Mouse (Mus musculus) intestine, embryonic 14.5 days (tissue): Measurements from ENCODE around the gene Mgat5. TPM values are rescaled to one million over a fixed set of nuclear protein-coding genes. Genes with fewer than 3 reads are reported as not detected.
A peak's percentile ranks its signal among the peaks of the same experiment; 100 is the strongest.

Source experiments
- ATAC-seq: fragments of 200-750 bp; cut with Nextera tagmentation; replicated peaks from 2 replicates; pipeline ENCODE4 v1.8.0; 2017; ENCODE audit warnings: low read depth, moderate number of reproducible peaks, moderate TSS enrichment, moderate library complexity; ENCODE audit not compliant: low FRiP score, low TSS enrichment
- DNase-seq: peaks from one replicate; pipeline ENCODE4 v3.0.0-alpha.2; 2018; ENCODE audit warnings: low spot score
- H3K27ac ChIP-seq: fragments of 300-500 bp; sonication (generic); 2 replicates; pipeline ENCODE4 v1.5.1; 2014; ENCODE audit warnings: low read depth, mild to moderate bottlenecking, control low read depth
- H3K27me3 ChIP-seq: fragments of 300-500 bp; sonication (generic); replicated peaks from 2 replicates; pipeline ENCODE4 v1.6.1; 2014; ENCODE audit warnings: low read length, control low read depth; ENCODE audit not compliant: control insufficient read depth, insufficient read depth
- H3K36me3 ChIP-seq: fragments of 300-500 bp; sonication (generic); 2 replicates; pipeline ENCODE4 v1.6.1; 2014; ENCODE audit warnings: low read length, control low read depth; ENCODE audit not compliant: control insufficient read depth, insufficient read depth
- H3K4me1 ChIP-seq: fragments of 300-500 bp; sonication (generic); replicated peaks from 2 replicates; pipeline ENCODE4 v1.6.1; 2014; ENCODE audit warnings: low read length, control low read depth, mixed read lengths; ENCODE audit not compliant: control insufficient read depth, insufficient read depth
- H3K4me2 ChIP-seq: fragments of 300-500 bp; sonication (generic); 2 replicates; pipeline ENCODE4 v1.6.1; 2014; ENCODE audit warnings: low read length
- H3K4me3 ChIP-seq: fragments of 300-500 bp; sonication (generic); 2 replicates; pipeline ENCODE4 v1.5.1; 2014; ENCODE audit warnings: low read depth, low read length, control low read depth, mixed read lengths
- H3K9ac ChIP-seq: fragments of 300-500 bp; sonication (generic); 2 replicates; pipeline ENCODE4 v1.6.1; 2014; ENCODE audit warnings: mild to moderate bottlenecking, low read length
- H3K9me3 ChIP-seq: fragments of 300-500 bp; sonication (generic); 2 replicates; pipeline ENCODE4 v1.6.1; 2016; ENCODE audit warnings: low read length, control low read depth; ENCODE audit not compliant: control insufficient read depth
- WGBS: fragments of 180-500 bp; shearing (Covaris S2); extraction: QIAGEN DNeasy Blood & Tissue Kit; methylation state at CpG from one replicate; pipeline ENCODE4 v1.1.7; 2014; 5-methylcytosine and 5-hydroxymethylcytosine counted together
- polyA plus RNA-seq: library from polyadenylated mRNA; unstranded; fragments of >200 nt; fragmentation: Nextera tagmentation; extraction: Ambion mirVana; gene quantifications from 2 replicates; pipeline ENCODE4 v1.2.1, GENCODE M21; 2014

Mgat5 gene
- polyA plus RNA-seq, 1 experiment from 2014 or later, result 7.3 TPM

GRCm38 (mm10) chr1:127467238-127467637 is 262.4 kb downstream of the Mgat5 start:
- H3K4me2 ChIP-seq, result no peak overlapping the region
- ATAC-seq, result no peak
- whole genome bisulfite sequencing, result 98% methylated on average over 5 of the region's 5 CpGs
- H3K27ac ChIP-seq, result no peak overlapping the region
- H3K4me1 ChIP-seq, result no peaks in the 10 kb centered on the region; the same call in 1 of the 2 replicates
- no peak for DNase-seq
- no peaks in the 10 kb centered on the region for H3K27me3 ChIP-seq
- no peaks in the 10 kb centered on the region for H3K9me3 ChIP-seq
- no peak overlapping the region for H3K4me3 ChIP-seq
- H3K36me3 ChIP-seq, result peaks cover 5% of the 10 kb centered on the region; the same call in 1 of the 2 replicates
- no peak overlapping the region for H3K9ac ChIP-seq

GRCm38 (mm10) chr1:127470175-127470574 is 265.4 kb downstream of the Mgat5 start:
- no peak for ATAC-seq
- Histone ChIP-seq H3K9ac (no peak overlapping the region), H3K4me1 (no peaks in the 10 kb centered on the region), H3K36me3 (peaks cover 5% of the 10 kb centered on the region; the same call in 1 of the 2 replicates), H3K4me2 (no peak overlapping the region), H3K9me3 (no peaks in the 10 kb centered on the region), H3K27ac (no peak overlapping the region), H3K4me3 (no peak overlapping the region), H3K27me3 (no peaks in the 10 kb centered on the region)
- no peak for DNase-seq
- 70% methylated on average over 4 of the region's 4 CpGs for WGBS

DNA sequence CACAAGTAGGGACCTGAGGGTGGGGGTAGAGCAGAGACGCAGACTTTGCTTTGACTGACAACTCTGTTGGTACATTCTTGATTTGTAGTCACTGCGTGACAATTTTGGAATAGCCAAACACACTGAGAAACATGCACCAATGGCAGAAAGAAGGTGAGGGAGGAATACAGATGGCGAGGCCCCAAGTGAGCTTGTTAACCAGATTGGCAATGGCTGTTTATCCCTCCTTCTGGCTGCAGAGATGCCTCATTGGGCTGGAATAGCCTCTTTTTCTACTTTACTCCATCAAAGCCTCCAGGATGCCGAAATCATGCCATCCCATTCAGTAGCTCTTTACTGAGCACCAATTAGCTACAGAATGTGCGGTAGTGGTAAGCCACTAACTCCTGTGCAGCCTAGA is 270.9 kb downstream of the Mgat5 start:
- ATAC-seq, result no peak
- no peak for DNase-seq
- no peak overlapping the region for H3K4me2 ChIP-seq
- H3K36me3 ChIP-seq, result peaks cover 9% of the 10 kb centered on the region
- no peak overlapping the region for H3K4me3 ChIP-seq
- no peaks in the 10 kb centered on the region for H3K4me1 ChIP-seq
- H3K27me3 ChIP-seq, result no peaks in the 10 kb centered on the region
- H3K27ac ChIP-seq, result no peak overlapping the region
- 94% methylated on average over 5 of the region's 5 CpGs for WGBS
- no peaks in the 10 kb centered on the region for H3K9me3 ChIP-seq
- no peak overlapping the region for H3K9ac ChIP-seq

- Histone ChIP-seq H3K36me3 (peaks cover 11% of the 10 kb centered on the region; the same call in 1 of the 2 replicates), H3K4me3 (no peak overlapping the region), H3K4me2 (no peak overlapping the region), H3K27ac (no peak overlapping the region), H3K4me1 (no peaks in the 10 kb centered on the region), H3K27me3 (no peaks in the 10 kb centered on the region), H3K9ac (no peak overlapping the region), H3K9me3 (no peaks in the 10 kb centered on the region)
- WGBS, result 74% methylated on average over 10 of the region's 10 CpGs
- ATAC-seq (no peak), DNase-seq (no peak)
Observed at GRCm38 (mm10) chr1:127482911-127483310, 278.1 kb downstream of the Mgat5 start.

- no peak overlapping the region for H3K9ac ChIP-seq
- H3K4me1 ChIP-seq, result no peaks in the 10 kb centered on the region
- no peak; the same call in 1 of the 2 replicates for ATAC-seq
- DNase-seq, result no peak
- no peaks in the 10 kb centered on the region for H3K9me3 ChIP-seq
- WGBS, result 92% methylated on average over 8 of the region's 8 CpGs
- H3K4me3 ChIP-seq, result no peak overlapping the region
- no peaks in the 10 kb centered on the region for H3K27me3 ChIP-seq
- H3K27ac ChIP-seq, result no peak overlapping the region
- no peak overlapping the region for H3K4me2 ChIP-seq
- peaks cover 11% of the 10 kb centered on the region; the same call in 1 of the 2 replicates for H3K36me3 ChIP-seq
Observed at GRCm38 (mm10) chr1:127484188-127484587, 279.4 kb downstream of the Mgat5 start.

GRCm38 (mm10) chr1:127484826-127485225 is 280.0 kb downstream of the Mgat5 start:
- DNase-seq, result peak; percentile 77
- ATAC-seq, result no peak
- no peaks in the 10 kb centered on the region for H3K4me1 ChIP-seq
- WGBS, result 41% methylated on average over 7 of the region's 7 CpGs
- H3K27ac ChIP-seq, result no peak overlapping the region
- H3K4me3 ChIP-seq, result no peak overlapping the region
- H3K27me3 ChIP-seq, result no peaks in the 10 kb centered on the region
- no peak overlapping the region for H3K9ac ChIP-seq
- peaks cover 11% of the 10 kb centered on the region; the same call in 1 of the 2 replicates for H3K36me3 ChIP-seq
- no peak overlapping the region for H3K4me2 ChIP-seq
- no peaks in the 10 kb centered on the region for H3K9me3 ChIP-seq

DNA sequence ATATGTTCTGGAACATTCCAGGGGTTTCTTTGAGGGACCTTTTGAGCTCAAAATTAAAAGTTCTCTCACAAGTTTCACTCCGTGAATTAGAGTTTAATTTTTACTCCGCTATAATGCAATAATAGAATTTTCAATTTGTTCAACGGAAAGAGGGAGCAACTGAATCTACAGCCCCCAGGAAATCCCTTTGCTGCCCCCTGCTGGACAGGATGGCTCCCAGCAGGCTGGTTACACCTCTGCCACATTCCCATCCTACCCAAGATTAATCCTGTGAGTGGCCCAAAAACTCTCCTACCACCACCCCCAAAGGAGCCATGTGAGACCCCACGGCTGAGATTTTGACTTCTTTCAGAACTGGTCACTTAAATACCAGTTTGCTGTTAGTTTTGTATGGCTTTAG is 282.3 kb downstream of the Mgat5 start:
- Histone ChIP-seq H3K4me1 (no peaks in the 10 kb centered on the region), H3K4me2 (no peak overlapping the region), H3K36me3 (peaks cover 10% of the 10 kb centered on the region; the same call in 1 of the 2 replicates), H3K27me3 (no peaks in the 10 kb centered on the region), H3K9ac (no peak overlapping the region), H3K9me3 (no peaks in the 10 kb centered on the region), H3K4me3 (no peak overlapping the region), H3K27ac (no peak overlapping the region)
- DNase-seq (no peak), ATAC-seq (no peak)
- WGBS, result 79% methylated on average over 4 of the region's 4 CpGs

- DNase-seq, result peak; percentile 86
- 35% methylated on average over 9 of the region's 9 CpGs for WGBS
Observed at GRCm38 (mm10) chr1:127496737-127497543, 292.1 kb downstream of the Mgat5 start.

GRCm38 (mm10) chr1:127498746-127499145 is 293.9 kb downstream of the Mgat5 start:
- Histone ChIP-seq H3K9ac (no peak overlapping the region), H3K27ac (no peak overlapping the region), H3K4me3 (no peak overlapping the region), H3K4me2 (no peak overlapping the region), H3K27me3 (no peaks in the 10 kb centered on the region), H3K9me3 (no peaks in the 10 kb centered on the region), H3K4me1 (no peaks in the 10 kb centered on the region), H3K36me3 (no peaks in the 10 kb centered on the region)
- ATAC-seq (no peak), DNase-seq (no peak)
- WGBS, result 66% methylated on average over 9 of the region's 9 CpGs

More at GRCm38 (mm10) chr1:127496737-127497543, 292.1 kb downstream of the Mgat5 start:
- Histone ChIP-seq H3K9me3 (no peaks in the 10 kb centered on the region), H3K4me3 (no peak overlapping the region), H3K27me3 (no peaks in the 10 kb centered on the region), H3K36me3 (no peaks in the 10 kb centered on the region), H3K4me1 (no peaks in the 10 kb centered on the region), H3K4me2 (no peak overlapping the region), H3K9ac (no peak overlapping the region), H3K27ac (no peak overlapping the region)
- peak; percentile 56; the same call in 1 of the 2 replicates for ATAC-seq
